Mouse (Mus musculus) midbrain, embryonic 12.5 days (tissue): Measurements from ENCODE around the gene Mrpl47. TPM values are rescaled to one million over a fixed set of nuclear protein-coding genes. Genes with fewer than 3 reads are reported as not detected.
"Not testable (repeated sequence)": the region's sequence is repeated elsewhere in the genome, so short reads cannot be mapped to it uniquely, and the experiment has no call there.

Experiments used
- ATAC-seq: fragments of 200-750 bp; cut with Nextera tagmentation; 2 replicates; pipeline ENCODE4 v1.8.0; 2017; ENCODE audit warnings: low read depth, moderate TSS enrichment, moderate library complexity; ENCODE audit not compliant: low FRiP score
- H3K27ac ChIP-seq: fragments of 300-500 bp; sonication (generic); replicated peaks from 2 replicates; pipeline ENCODE4 v1.5.1; 2016; ENCODE audit warnings: mild to moderate bottlenecking
- H3K27me3 ChIP-seq: fragments of 300-500 bp; sonication (generic); 2 replicates; pipeline ENCODE4 v1.6.1; 2016; ENCODE audit warnings: mild to moderate bottlenecking
- H3K36me3 ChIP-seq: fragments of 300-500 bp; sonication (generic); 2 replicates; pipeline ENCODE4 v1.6.1; 2016
- H3K4me1 ChIP-seq: fragments of 300-500 bp; sonication (generic); 2 replicates; pipeline ENCODE4 v1.6.1; 2016
- H3K4me2 ChIP-seq: fragments of 300-500 bp; sonication (generic); replicated peaks from 2 replicates; pipeline ENCODE4 v1.6.1; 2016; ENCODE audit warnings: mild to moderate bottlenecking, moderate library complexity
- H3K4me3 ChIP-seq: fragments of 300-500 bp; sonication (generic); 2 replicates; pipeline ENCODE4 v1.5.1; 2016; ENCODE audit warnings: mild to moderate bottlenecking
- H3K9ac ChIP-seq: fragments of 300-500 bp; sonication (generic); replicated peaks from 2 replicates; pipeline ENCODE4 v1.6.1; 2016; ENCODE audit warnings: mild to moderate bottlenecking, moderate library complexity
- H3K9me3 ChIP-seq: fragments of 300-500 bp; sonication (generic); 2 replicates; pipeline ENCODE4 v1.6.1; 2016; ENCODE audit warnings: mild to moderate bottlenecking
- WGBS: fragments of 180-500 bp; shearing (Covaris S2); methylation state at CpG from one replicate; pipeline ENCODE4 v1.1.7; 2016; 5-methylcytosine and 5-hydroxymethylcytosine counted together
- polyA plus RNA-seq: library from polyadenylated mRNA; unstranded; fragments of >200 nt; fragmentation: Nextera tagmentation; extraction: Ambion mirVana; gene quantifications from 2 replicates; pipeline ENCODE4 v1.2.1, GENCODE M21; 2016

The Mrpl47 gene
- polyA plus RNA-seq, 1 experiment from 2014 or later: 37.0 TPM

DNA sequence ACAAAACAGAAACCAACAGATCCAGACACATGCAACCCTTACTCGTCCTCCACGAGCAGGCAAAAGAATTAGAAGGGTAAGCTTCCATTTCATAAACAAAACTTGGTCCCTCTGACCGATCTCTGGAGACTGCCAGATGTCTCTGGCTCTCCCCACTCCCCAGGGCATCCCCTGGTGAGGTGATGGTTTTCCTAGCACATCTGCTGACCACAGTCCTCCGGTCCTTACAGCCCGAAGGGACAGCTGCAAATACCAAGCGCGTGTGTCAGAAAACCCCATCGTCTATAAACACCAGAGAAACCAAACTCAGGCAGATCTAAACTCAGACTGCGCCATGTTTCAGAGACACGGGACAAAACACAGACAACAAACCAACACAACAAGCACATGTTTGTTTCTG, 32.8 kb downstream of the Mrpl47 start:
- not testable (repeated sequence) for H3K4me1 ChIP-seq, H3K4me3 ChIP-seq, ATAC-seq, H3K4me2 ChIP-seq, H3K27me3 ChIP-seq, H3K9me3 ChIP-seq, H3K27ac ChIP-seq, H3K9ac ChIP-seq, H3K36me3 ChIP-seq
- WGBS: 88% methylated on average over 10 of the region's 10 CpGs

- ATAC-seq, H3K9ac ChIP-seq, H3K4me1 ChIP-seq, H3K27me3 ChIP-seq, H3K27ac ChIP-seq, H3K4me3 ChIP-seq, H3K36me3 ChIP-seq, H3K4me2 ChIP-seq, H3K9me3 ChIP-seq: not testable (repeated sequence)
- 91% methylated on average over 6 of the region's 6 CpGs for WGBS
Observed at GRCm38 (mm10) chr3:32704021-32704420, 33.4 kb downstream of the Mrpl47 start.

- H3K9ac ChIP-seq: no peak overlapping the region
- ATAC-seq: peak; percentile 70
- H3K36me3 ChIP-seq: no peaks in the 10 kb centered on the region
- 38% methylated on average over 7 of the region's 7 CpGs for WGBS
- H3K4me3 ChIP-seq: no peak overlapping the region
- no peak overlapping the region for H3K27ac ChIP-seq
- H3K27me3 ChIP-seq: no peaks in the 10 kb centered on the region
- H3K9me3 ChIP-seq: no peaks in the 10 kb centered on the region
- no peak overlapping the region for H3K4me2 ChIP-seq
- H3K4me1 ChIP-seq: no peaks in the 10 kb centered on the region
Observed at GRCm38 (mm10) chr3:32698228-32698863, 39.1 kb downstream of the Mrpl47 start.

- Histone ChIP-seq H3K9me3 (no peaks in the 10 kb centered on the region), H3K4me1 (no peaks in the 10 kb centered on the region), H3K36me3 (no peaks in the 10 kb centered on the region), H3K4me2 (no peak overlapping the region), H3K27ac (no peak overlapping the region), H3K27me3 (no peaks in the 10 kb centered on the region), H3K9ac (no peak overlapping the region), H3K4me3 (no peak overlapping the region)
- WGBS: 83% methylated on average over 4 of the region's 4 CpGs
- no peak for ATAC-seq
Observed at GRCm38 (mm10) chr3:32695583-32695980, 41.8 kb downstream of the Mrpl47 start.

DNA sequence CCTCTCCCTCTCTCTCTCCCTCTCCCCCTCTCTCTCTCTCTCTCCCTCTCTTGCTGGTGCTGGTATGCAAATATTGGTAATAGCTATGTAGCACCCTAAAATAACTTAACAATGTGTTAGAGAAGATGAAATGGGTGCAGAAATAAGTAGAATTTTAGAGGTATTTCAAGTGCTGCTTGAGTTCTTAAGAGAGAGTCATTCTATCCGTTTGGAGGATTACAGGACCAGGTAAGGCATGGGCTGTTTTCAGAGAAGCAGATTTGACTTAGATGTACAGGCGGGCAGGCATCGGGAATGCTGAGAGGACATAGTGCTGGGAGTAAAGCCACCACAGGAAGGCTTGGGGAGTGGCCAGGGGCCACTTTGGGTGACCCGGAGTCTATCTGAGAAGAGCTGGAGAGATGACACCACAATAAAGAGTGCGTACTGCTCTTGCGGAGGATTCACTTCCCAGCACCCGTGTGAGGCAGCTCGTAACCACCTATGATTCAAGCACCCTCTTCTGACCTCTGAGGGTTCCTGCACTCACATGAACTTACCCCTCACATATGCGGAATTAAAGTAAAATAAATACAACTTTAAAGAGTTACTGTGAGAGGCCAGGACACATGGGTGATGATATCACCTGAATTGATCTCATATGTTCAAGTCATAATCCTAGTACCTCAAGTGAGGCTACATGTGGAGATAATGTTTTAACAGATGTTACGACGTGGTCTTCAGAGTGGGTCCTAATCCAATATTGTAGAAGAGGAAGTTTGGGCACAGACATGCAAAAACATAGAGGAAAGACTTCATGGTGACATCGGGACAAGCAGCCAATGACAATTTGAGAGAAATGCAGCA, 42.4 kb downstream of the Mrpl47 start:
- 75% methylated on average over 12 of the region's 12 CpGs for WGBS
- Histone ChIP-seq H3K27ac (no peak overlapping the region), H3K9ac (no peak overlapping the region), H3K4me3 (no peak overlapping the region), H3K4me1 (no peaks in the 10 kb centered on the region), H3K36me3 (no peaks in the 10 kb centered on the region), H3K27me3 (no peaks in the 10 kb centered on the region), H3K4me2 (no peak overlapping the region), H3K9me3 (no peaks in the 10 kb centered on the region)
- no peak for ATAC-seq

DNA sequence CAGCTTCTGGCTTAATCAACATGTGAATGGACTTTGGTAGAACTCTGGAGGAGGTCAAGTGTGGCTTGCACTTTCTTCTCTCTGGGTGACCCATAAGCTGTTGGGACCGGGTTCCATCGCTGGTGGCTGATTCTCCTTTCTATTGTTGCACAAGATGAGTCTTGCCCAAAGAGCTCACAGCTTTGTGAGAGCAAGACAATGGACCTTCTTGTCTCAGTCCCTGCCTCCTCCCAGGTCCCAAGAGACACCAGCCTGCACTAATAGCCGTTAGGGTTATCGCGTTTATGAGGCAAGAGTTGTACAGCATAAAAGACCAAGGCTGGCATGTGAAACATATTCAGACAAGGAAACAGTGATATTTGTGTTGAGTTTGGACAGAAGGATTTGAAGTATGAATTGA, 43.2 kb downstream of the Mrpl47 start:
- Histone ChIP-seq H3K4me2 (no peak overlapping the region), H3K27me3 (no peaks in the 10 kb centered on the region), H3K27ac (no peak overlapping the region), H3K4me1 (no peaks in the 10 kb centered on the region), H3K9ac (no peak overlapping the region), H3K4me3 (no peak overlapping the region), H3K9me3 (no peaks in the 10 kb centered on the region), H3K36me3 (no peaks in the 10 kb centered on the region)
- no peak for ATAC-seq
- 49% methylated on average over 5 of the region's 5 CpGs for WGBS

- H3K4me3 ChIP-seq: no peak overlapping the region
- H3K27ac ChIP-seq: no peak overlapping the region
- no peak for ATAC-seq
- no peaks in the 10 kb centered on the region for H3K4me1 ChIP-seq
- no peaks in the 10 kb centered on the region for H3K9me3 ChIP-seq
- WGBS: 83% methylated on average over 5 of the region's 5 CpGs
- no peaks in the 10 kb centered on the region for H3K27me3 ChIP-seq
- no peak overlapping the region for H3K9ac ChIP-seq
- H3K36me3 ChIP-seq: no peaks in the 10 kb centered on the region
- no peak overlapping the region for H3K4me2 ChIP-seq
Observed at GRCm38 (mm10) chr3:32691841-32692240, 45.6 kb downstream of the Mrpl47 start.

GRCm38 (mm10) chr3:32690901-32691300, 46.5 kb downstream of the Mrpl47 start:
- WGBS: 66% methylated on average over 1 of the region's 1 CpGs
- ATAC-seq: no peak

DNA sequence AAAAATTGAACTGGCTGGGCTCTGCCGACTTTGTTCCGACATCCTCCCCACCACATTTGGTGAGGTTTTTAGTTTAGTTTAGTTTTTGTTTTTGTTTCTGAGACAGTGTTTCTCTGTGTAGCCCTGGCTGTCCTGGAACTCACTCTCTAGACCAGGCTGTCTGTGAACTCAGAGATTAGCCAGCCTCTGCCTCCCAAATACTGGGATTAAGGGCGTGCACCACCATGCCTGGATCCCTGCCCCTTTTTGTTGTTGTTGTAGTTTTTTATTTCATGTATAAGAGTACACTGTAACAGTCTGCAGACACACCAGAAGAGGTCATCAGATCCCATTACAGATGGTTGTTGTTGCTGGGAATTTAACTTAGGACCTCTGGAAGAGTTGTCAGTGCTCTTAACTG, 47.4 kb downstream of the Mrpl47 start:
- Histone ChIP-seq H3K27ac (no peak overlapping the region), H3K4me3 (no peak overlapping the region), H3K36me3 (no peaks in the 10 kb centered on the region), H3K9ac (no peak overlapping the region), H3K27me3 (no peaks in the 10 kb centered on the region), H3K4me1 (no peaks in the 10 kb centered on the region), H3K9me3 (no peaks in the 10 kb centered on the region), H3K4me2 (no peak overlapping the region)
- 93% methylated on average over 3 of the region's 3 CpGs for WGBS
- ATAC-seq: no peak

More at GRCm38 (mm10) chr3:32690901-32691300, 46.5 kb downstream of the Mrpl47 start:
- H3K4me1 ChIP-seq: no peaks in the 10 kb centered on the region
- H3K9ac ChIP-seq: no peak overlapping the region
- H3K4me3 ChIP-seq: no peak overlapping the region
- H3K27ac ChIP-seq: no peak overlapping the region
- H3K4me2 ChIP-seq: no peak overlapping the region
- H3K9me3 ChIP-seq: no peaks in the 10 kb centered on the region
- no peaks in the 10 kb centered on the region for H3K36me3 ChIP-seq
- H3K27me3 ChIP-seq: no peaks in the 10 kb centered on the region

DNA sequence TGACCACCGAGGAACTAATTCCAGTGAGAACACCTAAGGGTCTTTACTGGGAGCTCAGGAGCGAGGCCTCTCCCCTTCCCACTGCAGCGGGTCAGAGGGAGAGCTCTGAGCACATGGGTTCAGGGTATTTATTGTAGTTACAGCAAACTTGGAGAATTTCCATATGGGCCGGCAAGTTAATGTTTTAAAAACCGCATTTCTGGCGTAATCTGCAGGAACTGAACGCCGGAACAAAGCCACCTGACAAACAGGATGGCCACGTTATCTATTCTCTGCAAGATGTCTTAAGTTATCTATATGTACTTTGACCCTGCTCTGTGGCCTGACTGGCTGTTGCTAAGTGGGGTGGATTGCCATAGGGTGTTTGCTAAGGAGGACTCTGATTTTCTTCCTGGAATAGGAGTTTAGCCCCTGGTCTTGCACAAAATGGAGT, 47.8 kb downstream of the Mrpl47 start:
- Histone ChIP-seq H3K27ac (no peak overlapping the region), H3K9ac (no peak overlapping the region), H3K36me3 (no peaks in the 10 kb centered on the region), H3K27me3 (no peaks in the 10 kb centered on the region), H3K4me2 (no peak overlapping the region), H3K9me3 (no peaks in the 10 kb centered on the region), H3K4me3 (no peak overlapping the region), H3K4me1 (no peaks in the 10 kb centered on the region)
- ATAC-seq: no peak
- 89% methylated on average over 9 of the region's 9 CpGs for WGBS

DNA sequence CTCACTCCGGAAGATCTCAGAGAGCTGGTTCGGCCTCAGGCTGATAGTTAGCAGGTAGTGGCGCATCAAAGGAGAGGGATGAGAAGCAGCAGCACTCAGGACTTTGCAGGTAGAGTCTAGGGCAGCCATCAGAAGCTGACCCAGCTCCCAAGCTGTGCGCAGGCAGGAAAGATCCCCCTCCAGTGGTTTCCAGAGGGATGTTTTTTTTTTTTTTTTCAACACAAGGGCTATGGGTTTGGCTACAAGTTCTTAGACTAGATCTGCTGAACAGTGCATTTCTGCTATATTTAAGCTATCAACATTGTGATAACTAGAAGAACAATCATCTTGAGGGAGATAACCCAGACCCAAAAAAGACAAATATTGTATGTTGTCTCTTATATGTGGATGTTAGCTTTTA, 50.2 kb downstream of the Mrpl47 start:
- no peaks in the 10 kb centered on the region for H3K9me3 ChIP-seq
- no peak for ATAC-seq
- H3K4me3 ChIP-seq: no peak overlapping the region
- no peak overlapping the region for H3K9ac ChIP-seq
- H3K4me1 ChIP-seq: no peaks in the 10 kb centered on the region
- no peaks in the 10 kb centered on the region for H3K27me3 ChIP-seq
- 77% methylated on average over 4 of the region's 4 CpGs for WGBS
- no peaks in the 10 kb centered on the region for H3K36me3 ChIP-seq
- no peak overlapping the region for H3K4me2 ChIP-seq
- H3K27ac ChIP-seq: no peak overlapping the region

DNA sequence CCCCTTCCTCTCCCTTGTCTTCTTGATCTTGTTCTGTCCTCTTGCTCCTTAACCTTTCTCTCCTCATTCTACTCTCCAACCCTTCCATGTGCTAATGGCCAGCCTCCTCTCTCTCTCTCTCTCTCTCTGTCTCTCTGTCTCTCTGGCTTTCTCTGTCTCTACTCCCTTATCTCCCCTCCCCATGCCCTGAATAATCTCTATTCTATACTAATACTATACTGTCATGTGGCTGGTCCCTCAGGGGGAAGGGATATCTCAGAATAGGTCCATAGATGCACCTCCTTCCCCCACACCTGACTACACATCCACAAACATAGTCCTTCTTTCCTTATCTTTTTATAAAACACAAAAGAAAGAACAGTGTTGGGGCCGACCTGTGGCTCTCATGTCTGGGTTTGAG, 50.9 kb downstream of the Mrpl47 start:
- H3K4me3 ChIP-seq: no peak overlapping the region
- H3K4me1 ChIP-seq: no peaks in the 10 kb centered on the region
- H3K9me3 ChIP-seq: no peaks in the 10 kb centered on the region
- H3K9ac ChIP-seq: no peak overlapping the region
- no peak overlapping the region for H3K4me2 ChIP-seq
- H3K27ac ChIP-seq: no peak overlapping the region
- ATAC-seq: no peak
- 79% methylated on average over 1 of the region's 1 CpGs for WGBS
- H3K27me3 ChIP-seq: no peaks in the 10 kb centered on the region
- no peaks in the 10 kb centered on the region for H3K36me3 ChIP-seq
